ENCODE assay signal across 14 mouse cellular contexts in the genomic region with DNA sequence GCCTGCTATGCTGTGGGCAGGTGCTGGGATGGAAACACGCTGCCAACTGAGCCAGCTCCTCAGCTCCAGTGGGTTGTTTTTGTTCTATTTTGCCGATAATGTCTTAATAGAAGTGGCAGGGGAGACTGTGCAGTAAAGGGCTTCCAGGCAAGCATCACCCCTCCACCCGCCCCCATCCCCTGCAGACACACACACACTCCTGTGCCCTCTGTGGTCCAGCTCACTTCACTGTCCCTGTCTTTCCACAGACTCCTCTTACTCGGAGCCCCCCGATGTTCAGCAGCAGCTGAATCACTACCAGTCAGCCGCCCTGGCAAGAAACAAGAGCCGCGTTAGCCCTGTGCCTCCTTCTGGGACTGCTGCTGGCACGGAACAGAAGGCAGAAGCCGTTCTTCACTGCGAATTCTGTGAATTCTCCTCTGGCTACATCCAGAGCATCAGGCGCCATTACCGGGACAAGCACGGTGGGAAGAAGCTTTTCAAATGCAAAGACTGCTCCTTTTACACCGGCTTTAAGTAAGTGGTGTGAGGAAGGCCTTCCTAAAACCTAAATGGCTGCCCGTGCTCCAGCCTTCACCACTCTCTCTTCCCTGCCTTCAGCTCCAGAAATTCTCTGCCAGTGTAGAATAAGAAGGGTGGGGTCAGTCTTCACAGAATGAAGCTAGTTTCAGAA.
DNase-seq lines count a peak whose midpoint lies in the region; ATAC-seq and TF ChIP-seq lines count a peak whose summit lies in the region.
"Had no signal": no experiment of that assay in that cellular context is flagged by ENCODE, and none has a peak within 500 bp of the region (broad histone marks: within the 10 kb centered on the region; RNA-seq: fewer than 3 reads in every experiment).

No protein-coding gene starts in this region.

- H3K27ac ChIP-seq in left cerebral cortex, adult 2 months, result peak overlapping the region; percentile 25; the same call in 1 of the 2 replicates
- H3K27ac ChIP-seq in forebrain, postnatal 0 days (ENCODE audit: low read depth, low read length), result peak overlapping the region; percentile 51; the same call in 1 of the 2 replicates
- peak overlapping the region; percentile 49; the same call in 1 of the 2 replicates for H3K27ac ChIP-seq in midbrain, embryonic 14.5 days (replicated peaks; ENCODE audit: low read depth, low read length)
- H3K27ac ChIP-seq: limb, embryonic 15.5 days; stomach, postnatal 0 days had no signal

- peak; percentile 45; the same call in 1 of the 2 replicates for ATAC-seq in forebrain, postnatal 0 days
- ATAC-seq in midbrain, embryonic 14.5 days (ENCODE audit: low FRiP score, low TSS enrichment), result no peak

- no peak overlapping the region for H3K4me2 ChIP-seq in forebrain, postnatal 0 days (ENCODE audit: low read depth)
- no peak overlapping the region for H3K4me2 ChIP-seq in midbrain, embryonic 14.5 days (ENCODE audit: low read length)
- H3K4me2 ChIP-seq: heart, embryonic 11.5 days; limb, embryonic 15.5 days had no signal

- H3K27me3 ChIP-seq in forebrain, postnatal 0 days (ENCODE audit: insufficient read depth, low read length), result no peaks in the 10 kb centered on the region
- H3K27me3 ChIP-seq in midbrain, embryonic 14.5 days (ENCODE audit: control insufficient read depth, insufficient read depth, low read length), result no peaks in the 10 kb centered on the region
- H3K27me3 ChIP-seq: limb, embryonic 15.5 days had no signal

- H3K9ac ChIP-seq in forebrain, postnatal 0 days, result no peak overlapping the region
- no peak overlapping the region for H3K9ac ChIP-seq in midbrain, embryonic 14.5 days (replicated peaks; ENCODE audit: low read length)
- H3K9ac ChIP-seq: limb, embryonic 15.5 days had no signal

- DNase-seq in left cerebral cortex, adult 2 months (ENCODE audit: extremely low spot score in 1 of 2, low spot score in 2 of 2), result no peak
- no peak for DNase-seq in left cerebral cortex, adult 9 months (ENCODE audit: low spot score in 2 of 2)
- DNase-seq in ZHBTc4 (ENCODE audit: low read depth, low spot score), result peak; percentile 70
- DNase-seq in forebrain, postnatal 0 days, result peak; percentile 60
- DNase-seq in midbrain, embryonic 14.5 days, result peak; percentile 32
- DNase-seq in kidney, postnatal 25 days, result no peak
- DNase-seq in lung, postnatal 25 days (ENCODE audit: low spot score), result no peak
- DNase-seq in kidney, adult 18-20 months, result no peak
- DNase-seq: adrenal gland, adult 2 months; lung, postnatal 10 days had no signal

- TF ChIP-seq CTCF in left cerebral cortex, adult 2 months (IDR thresholded peaks at IDR 0.05), result no peak
- no peak for TF ChIP-seq CTCF in forebrain, postnatal 0 days (IDR thresholded peaks at IDR 0.05; ENCODE audit: low read depth)

- WGBS in forebrain, postnatal 0 days, result 48% methylated on average over 16 of the region's 16 CpGs
- WGBS in midbrain, embryonic 14.5 days, result 66% methylated on average over 16 of the region's 16 CpGs

- peaks cover 32% of the 10 kb centered on the region for H3K36me3 ChIP-seq in forebrain, postnatal 0 days (ENCODE audit: insufficient read depth)
- H3K36me3 ChIP-seq in midbrain, embryonic 14.5 days (ENCODE audit: control insufficient read depth, insufficient read depth, low read length), result peaks cover 71% of the 10 kb centered on the region
- H3K36me3 ChIP-seq: G1E had no signal

- intact Hi-C loops in left cerebral cortex, adult 2 months (cut with DNase I), result no loop called here

- H3K9me3 ChIP-seq in forebrain, postnatal 0 days (ENCODE audit: low read length), result no peaks in the 10 kb centered on the region
- no peaks in the 10 kb centered on the region for H3K9me3 ChIP-seq in midbrain, embryonic 14.5 days (ENCODE audit: control insufficient read depth, low read length)
- H3K9me3 ChIP-seq: limb, embryonic 15.5 days had no signal

- no peak overlapping the region for H3K4me3 ChIP-seq in left cerebral cortex, adult 2 months
- no peak overlapping the region for H3K4me3 ChIP-seq in forebrain, postnatal 0 days (ENCODE audit: low read depth, low read length)
- no peak overlapping the region for H3K4me3 ChIP-seq in midbrain, embryonic 14.5 days (replicated peaks; ENCODE audit: low read depth, low read length)
- H3K4me3 ChIP-seq: limb, embryonic 15.5 days had no signal

- peaks cover 7% of the 10 kb centered on the region for H3K4me1 ChIP-seq in forebrain, postnatal 0 days (ENCODE audit: insufficient read depth)
- no peaks in the 10 kb centered on the region for H3K4me1 ChIP-seq in midbrain, embryonic 14.5 days (ENCODE audit: control insufficient read depth, insufficient read depth, low read length)
- H3K4me1 ChIP-seq: limb, embryonic 15.5 days had no signal

Comparison
In these comparisons a context has a peak if more than half of its experiments do, and no peak if none do; other contexts are left out.
1. DNase-seq: peak in ZHBTc4 (single experiment), forebrain, postnatal 0 days (single experiment) and midbrain, embryonic 14.5 days (single experiment); none in left cerebral cortex, adult 2 months (0 of 2), left cerebral cortex, adult 9 months (0 of 2), kidney, postnatal 25 days (0 of 2), lung, postnatal 25 days (single experiment) and kidney, adult 18-20 months (single experiment).
2. Peak in every context shown above with its lines, with median percentiles within 50 percentile points of each other: H3K27ac ChIP-seq.